18 mouse cellular contexts compared by ENCODE assay signal in genomic region chr6:110139396-110139795, GRCm38 (mm10).
DNase-seq lines count a peak whose midpoint lies in the region.
"Had no signal": no experiment of that assay in that cellular context is flagged by ENCODE, and none has a peak within 500 bp of the region (broad histone marks: within the 10 kb centered on the region; RNA-seq: fewer than 3 reads in every experiment).

No protein-coding gene starts in this region.

- intact Hi-C loops in heart, postnatal 25 days (cut with DNase I), result no loop called here

- peak; percentile 11 to 13 for DNase-seq in heart, adult 9 months (ENCODE audit: low spot score in 2 of 2)
- no peak for DNase-seq in heart, postnatal 25 days (ENCODE audit: low spot score)
- peak; percentile 22 for DNase-seq in retina, postnatal 1 day
- no peak for DNase-seq in retina, embryonic 14.5 days (ENCODE audit: low spot score)
- DNase-seq in brain, adult 2 months (ENCODE audit: low read depth, low spot score), result peak; percentile 50
- DNase-seq in cerebellum, adult 9-11 months, result no peak
- no peak for DNase-seq in embryo, embryonic 10.5 days (ENCODE audit: low spot score)
- DNase-seq: cerebellum, adult 18-20 months; cerebellum, postnatal 25 days; embryo, embryonic 11 days; gastrocnemius, postnatal 14 days; kidney, adult 11 months; layer of hippocampus, adult 9-11 months; left cerebral cortex, postnatal 4 days; lung, postnatal 10 days; right cerebral cortex, postnatal 14 days; thymus, adult 2 months; thymus, postnatal 4 days had no signal

Comparison
In these comparisons a context has a peak if more than half of its experiments do, and no peak if none do; other contexts are left out.
1. DNase-seq: peak in heart, adult 9 months (2 of 2), retina, postnatal 1 day (single experiment) and brain, adult 2 months (single experiment); none in heart, postnatal 25 days (single experiment), retina, embryonic 14.5 days (single experiment), cerebellum, adult 9-11 months (single experiment) and embryo, embryonic 10.5 days (single experiment).